Mouse (Mus musculus) ZHBTc4 (cell line): ENCODE measurements around the gene Hspb2.

Experiments used
- DNase-seq: peaks from one replicate; pipeline ENCODE4 v3.0.0-alpha.2; 2011; ENCODE audit warnings: low read depth, low spot score

Gene Hspb2

GRCm38 (mm10) chr9:50714188-50714587 lies 38.0 kb downstream of the Hspb2 start:
- no peak for DNase-seq

- DNase-seq, result no peak
Observed at GRCm38 (mm10) chr9:50711337-50711736, 40.8 kb downstream of the Hspb2 start.

- DNase-seq, result peak; percentile 53
Observed at GRCm38 (mm10) chr9:50709108-50709507, 43.0 kb downstream of the Hspb2 start.

- no peak for DNase-seq
Observed at GRCm38 (mm10) chr9:50704907-50705306, 47.2 kb downstream of the Hspb2 start.
